Mouse (Mus musculus): ENCODE measurements around the gene Bicd1. TPM values are rescaled to one million over a fixed set of nuclear protein-coding genes. Genes with fewer than 3 reads are reported as not detected.
A peak's percentile ranks its signal among the peaks of the same experiment; 100 is the strongest.

Bicd1 gene
- polyA plus RNA-seq, 1 experiment from 2014 or later: 16.5 TPM

- H3K4me3 ChIP-seq (ENCODE audit: low read depth, low read length): peak overlapping the region; percentile 71
- peak overlapping the region; percentile 83 for H3K27ac ChIP-seq (ENCODE audit: low read depth, low read length)
- H3K36me3 ChIP-seq (ENCODE audit: control insufficient read depth, insufficient read depth, low read length): no peaks in the 10 kb centered on the region
- peak; percentile 51 for ATAC-seq (ENCODE audit: low FRiP score)
- WGBS: under 1% methylated on average over 11 of the region's 11 CpGs
- H3K4me1 ChIP-seq (ENCODE audit: control insufficient read depth, insufficient read depth, low read length): peaks cover 4% of the 10 kb centered on the region; the same call in 1 of the 2 replicates
- peak overlapping the region; percentile 81 for H3K4me2 ChIP-seq
- no peaks in the 10 kb centered on the region for H3K27me3 ChIP-seq (ENCODE audit: control insufficient read depth, insufficient read depth, low read length)
- DNase-seq (ENCODE audit: low spot score, missing footprints): peak; percentile 91
- peak overlapping the region; percentile 88 for H3K9ac ChIP-seq (ENCODE audit: low read length)
- H3K9me3 ChIP-seq (ENCODE audit: control insufficient read depth, low read length): no peaks in the 10 kb centered on the region
These were observed 655 bp downstream of the Bicd1 start for GRCm38 (mm10) chr6:149409341-149409740.

GRCm38 (mm10) chr6:149409845-149410244, 1.2 kb downstream of the Bicd1 start:
- WGBS: 14% methylated on average over 4 of the region's 4 CpGs
- H3K9ac ChIP-seq (ENCODE audit: low read length): peak overlapping the region; percentile 88
- H3K4me1 ChIP-seq (ENCODE audit: control insufficient read depth, insufficient read depth, low read length): peaks cover 4% of the 10 kb centered on the region; the same call in 1 of the 2 replicates
- H3K4me3 ChIP-seq (ENCODE audit: low read depth, low read length): peak overlapping the region; percentile 71
- no peaks in the 10 kb centered on the region for H3K36me3 ChIP-seq (ENCODE audit: control insufficient read depth, insufficient read depth, low read length)
- H3K9me3 ChIP-seq (ENCODE audit: control insufficient read depth, low read length): no peaks in the 10 kb centered on the region
- no peak overlapping the region for H3K27ac ChIP-seq (ENCODE audit: low read depth, low read length)
- peak; percentile 86 for DNase-seq (ENCODE audit: low spot score, missing footprints)
- peak overlapping the region; percentile 81 for H3K4me2 ChIP-seq
- H3K27me3 ChIP-seq (ENCODE audit: control insufficient read depth, insufficient read depth, low read length): no peaks in the 10 kb centered on the region
- ATAC-seq (ENCODE audit: low FRiP score): no peak

DNA sequence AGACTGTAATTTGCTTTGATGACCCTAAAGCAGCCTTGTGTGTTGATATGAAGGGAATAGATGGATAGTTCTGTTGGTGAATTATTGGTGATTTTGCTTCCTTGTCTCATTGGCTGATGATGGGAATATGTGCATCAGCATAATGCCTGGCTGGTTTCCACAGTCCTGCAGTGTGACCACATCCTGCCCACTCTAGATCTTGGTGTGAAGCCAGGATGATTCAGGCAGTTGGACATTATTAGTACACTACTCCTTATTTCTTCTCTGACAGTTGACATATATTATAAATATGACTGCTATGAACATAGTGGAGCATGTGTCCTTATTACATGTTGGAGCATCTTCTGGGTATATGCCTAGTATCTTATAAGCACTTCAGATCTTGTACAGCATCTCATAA, 4.6 kb downstream of the Bicd1 start:
- Histone ChIP-seq H3K9ac (ENCODE audit: low read length) (no peak overlapping the region), H3K4me3 (ENCODE audit: low read depth, low read length) (no peak overlapping the region), H3K27me3 (ENCODE audit: control insufficient read depth, insufficient read depth, low read length) (no peaks in the 10 kb centered on the region), H3K9me3 (ENCODE audit: control insufficient read depth, low read length) (no peaks in the 10 kb centered on the region), H3K27ac (ENCODE audit: low read depth, low read length) (no peak overlapping the region), H3K36me3 (ENCODE audit: control insufficient read depth, insufficient read depth, low read length) (no peaks in the 10 kb centered on the region), H3K4me2 (no peak overlapping the region), H3K4me1 (ENCODE audit: control insufficient read depth, insufficient read depth, low read length) (peaks cover 4% of the 10 kb centered on the region; the same call in 1 of the 2 replicates)
- no peak for ATAC-seq (ENCODE audit: low FRiP score)
- DNase-seq (ENCODE audit: low spot score, missing footprints): no peak

DNA sequence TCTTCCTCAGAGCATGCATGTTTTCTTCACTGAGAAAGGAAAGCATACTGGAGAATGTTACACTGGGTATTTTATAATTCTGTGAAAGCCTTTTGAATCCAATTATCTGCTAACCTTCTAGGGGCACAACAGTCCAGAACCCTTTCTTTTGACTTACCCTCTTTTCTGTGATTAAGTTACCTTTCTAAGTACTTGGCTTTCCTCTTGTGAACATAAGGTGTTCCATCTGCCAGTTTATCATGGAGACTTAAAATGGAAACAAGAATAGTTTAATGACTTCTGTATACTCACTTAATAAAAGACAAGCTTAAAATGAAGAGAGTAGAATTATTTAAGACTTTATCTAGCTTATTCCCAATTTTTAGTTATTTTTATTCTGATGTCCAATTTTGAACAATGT, 16.1 kb downstream of the Bicd1 start:
- DNase-seq (ENCODE audit: low spot score, missing footprints) (no peak), ATAC-seq (ENCODE audit: low FRiP score) (no peak)
- no peaks in the 10 kb centered on the region for H3K4me1 ChIP-seq (ENCODE audit: control insufficient read depth, insufficient read depth, low read length)
- no peak overlapping the region for H3K9ac ChIP-seq (ENCODE audit: low read length)
- no peak overlapping the region for H3K4me2 ChIP-seq
- no peaks in the 10 kb centered on the region for H3K9me3 ChIP-seq (ENCODE audit: control insufficient read depth, low read length)
- no peaks in the 10 kb centered on the region for H3K27me3 ChIP-seq (ENCODE audit: control insufficient read depth, insufficient read depth, low read length)
- no peak overlapping the region for H3K27ac ChIP-seq (ENCODE audit: low read depth, low read length)
- H3K36me3 ChIP-seq (ENCODE audit: control insufficient read depth, insufficient read depth, low read length): no peaks in the 10 kb centered on the region
- H3K4me3 ChIP-seq (ENCODE audit: low read depth, low read length): no peak overlapping the region

GRCm38 (mm10) chr6:149439140-149439539, 30.5 kb downstream of the Bicd1 start:
- H3K36me3 ChIP-seq (ENCODE audit: control insufficient read depth, insufficient read depth, low read length): no peaks in the 10 kb centered on the region
- H3K27ac ChIP-seq (ENCODE audit: low read depth, low read length): no peak overlapping the region
- 89% methylated on average over 1 of the region's 1 CpGs for WGBS
- DNase-seq (ENCODE audit: low spot score, missing footprints): no peak
- no peak overlapping the region for H3K4me3 ChIP-seq (ENCODE audit: low read depth, low read length)
- no peaks in the 10 kb centered on the region for H3K4me1 ChIP-seq (ENCODE audit: control insufficient read depth, insufficient read depth, low read length)
- H3K27me3 ChIP-seq (ENCODE audit: control insufficient read depth, insufficient read depth, low read length): no peaks in the 10 kb centered on the region
- no peaks in the 10 kb centered on the region for H3K9me3 ChIP-seq (ENCODE audit: control insufficient read depth, low read length)
- no peak overlapping the region for H3K4me2 ChIP-seq
- ATAC-seq (ENCODE audit: low FRiP score): no peak
- no peak overlapping the region for H3K9ac ChIP-seq (ENCODE audit: low read length)

DNA sequence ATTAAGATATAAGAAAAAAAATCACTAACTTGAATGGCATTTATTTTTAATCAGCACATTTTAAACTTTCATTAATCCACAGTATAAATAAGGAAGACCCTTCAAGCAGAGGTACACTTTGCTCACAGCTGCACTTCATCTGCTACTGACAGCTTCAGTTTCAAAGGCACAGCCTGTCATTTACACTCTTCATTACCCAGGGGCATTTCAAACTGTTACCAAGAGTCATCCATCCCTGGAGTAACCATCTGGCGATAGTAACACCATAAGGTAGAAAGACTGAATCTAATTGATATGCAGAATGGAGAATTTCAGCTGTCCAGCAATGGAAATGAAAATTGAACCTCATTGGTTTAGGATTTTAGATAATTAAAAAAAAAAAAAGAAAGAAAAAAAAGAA, 34.2 kb downstream of the Bicd1 start:
- H3K27me3 ChIP-seq (ENCODE audit: control insufficient read depth, insufficient read depth, low read length): no peaks in the 10 kb centered on the region
- H3K36me3 ChIP-seq (ENCODE audit: control insufficient read depth, insufficient read depth, low read length): no peaks in the 10 kb centered on the region
- no peak overlapping the region for H3K4me2 ChIP-seq
- WGBS: 68% methylated on average over 1 of the region's 1 CpGs
- DNase-seq (ENCODE audit: low spot score, missing footprints) (no peak), ATAC-seq (ENCODE audit: low FRiP score) (peak; percentile 73)
- no peak overlapping the region for H3K4me3 ChIP-seq (ENCODE audit: low read depth, low read length)
- H3K27ac ChIP-seq (ENCODE audit: low read depth, low read length): no peak overlapping the region
- H3K9me3 ChIP-seq (ENCODE audit: control insufficient read depth, low read length): no peaks in the 10 kb centered on the region
- no peak overlapping the region for H3K9ac ChIP-seq (ENCODE audit: low read length)
- no peaks in the 10 kb centered on the region for H3K4me1 ChIP-seq (ENCODE audit: control insufficient read depth, insufficient read depth, low read length)

GRCm38 (mm10) chr6:149445854-149446253, 37.2 kb downstream of the Bicd1 start:
- H3K9ac ChIP-seq (ENCODE audit: low read length): no peak overlapping the region
- no peaks in the 10 kb centered on the region for H3K36me3 ChIP-seq (ENCODE audit: control insufficient read depth, insufficient read depth, low read length)
- 87% methylated on average over 10 of the region's 10 CpGs for WGBS
- H3K4me1 ChIP-seq (ENCODE audit: control insufficient read depth, insufficient read depth, low read length): no peaks in the 10 kb centered on the region
- no peak overlapping the region for H3K27ac ChIP-seq (ENCODE audit: low read depth, low read length)
- ATAC-seq (ENCODE audit: low FRiP score) (peak; percentile 19; the same call in 1 of the 2 replicates), DNase-seq (ENCODE audit: low spot score, missing footprints) (no peak)
- H3K4me3 ChIP-seq (ENCODE audit: low read depth, low read length): no peak overlapping the region
- H3K9me3 ChIP-seq (ENCODE audit: control insufficient read depth, low read length): no peaks in the 10 kb centered on the region
- H3K27me3 ChIP-seq (ENCODE audit: control insufficient read depth, insufficient read depth, low read length): no peaks in the 10 kb centered on the region
- no peak overlapping the region for H3K4me2 ChIP-seq

GRCm38 (mm10) chr6:149457324-149457723, 48.6 kb downstream of the Bicd1 start:
- no peaks in the 10 kb centered on the region for H3K36me3 ChIP-seq (ENCODE audit: control insufficient read depth, insufficient read depth, low read length)
- H3K4me1 ChIP-seq (ENCODE audit: control insufficient read depth, insufficient read depth, low read length): no peaks in the 10 kb centered on the region
- H3K9me3 ChIP-seq (ENCODE audit: control insufficient read depth, low read length): no peaks in the 10 kb centered on the region
- no peak overlapping the region for H3K27ac ChIP-seq (ENCODE audit: low read depth, low read length)
- no peak for ATAC-seq (ENCODE audit: low FRiP score)
- H3K27me3 ChIP-seq (ENCODE audit: control insufficient read depth, insufficient read depth, low read length): no peaks in the 10 kb centered on the region
- no peak overlapping the region for H3K4me2 ChIP-seq
- H3K9ac ChIP-seq (ENCODE audit: low read length): no peak overlapping the region
- no peak overlapping the region for H3K4me3 ChIP-seq (ENCODE audit: low read depth, low read length)
- DNase-seq (ENCODE audit: low spot score, missing footprints): no peak

DNA sequence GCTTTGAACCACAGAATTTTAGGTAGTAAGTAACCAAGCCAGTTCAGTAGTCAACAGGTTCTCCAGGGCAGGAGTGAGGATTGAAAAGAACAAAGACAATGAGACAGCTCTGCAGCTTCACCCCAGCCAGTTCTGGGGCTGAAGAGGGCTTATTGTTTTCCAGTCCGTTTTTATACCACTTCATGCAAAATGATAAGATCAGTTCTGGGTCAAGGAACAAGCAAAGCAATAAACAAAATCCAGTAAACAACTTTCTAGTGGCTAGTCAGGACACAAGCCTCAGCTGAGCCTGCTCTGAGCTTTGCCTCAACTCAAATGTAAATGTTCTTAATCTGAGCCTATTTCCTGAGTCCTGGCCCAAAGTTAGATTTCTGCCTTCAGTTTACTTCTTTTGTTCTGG, 52.3 kb downstream of the Bicd1 start:
- no peak overlapping the region for H3K27ac ChIP-seq (ENCODE audit: low read depth, low read length)
- no peaks in the 10 kb centered on the region for H3K9me3 ChIP-seq (ENCODE audit: control insufficient read depth, low read length)
- H3K36me3 ChIP-seq (ENCODE audit: control insufficient read depth, insufficient read depth, low read length): no peaks in the 10 kb centered on the region
- H3K9ac ChIP-seq (ENCODE audit: low read length): no peak overlapping the region
- no peak for DNase-seq (ENCODE audit: low spot score, missing footprints)
- no peak overlapping the region for H3K4me2 ChIP-seq
- no peaks in the 10 kb centered on the region for H3K4me1 ChIP-seq (ENCODE audit: control insufficient read depth, insufficient read depth, low read length)
- H3K4me3 ChIP-seq (ENCODE audit: low read depth, low read length): no peak overlapping the region
- 0% methylated on average over 1 of the region's 1 CpGs for WGBS
- no peaks in the 10 kb centered on the region for H3K27me3 ChIP-seq (ENCODE audit: control insufficient read depth, insufficient read depth, low read length)
- no peak for ATAC-seq (ENCODE audit: low FRiP score)

DNA sequence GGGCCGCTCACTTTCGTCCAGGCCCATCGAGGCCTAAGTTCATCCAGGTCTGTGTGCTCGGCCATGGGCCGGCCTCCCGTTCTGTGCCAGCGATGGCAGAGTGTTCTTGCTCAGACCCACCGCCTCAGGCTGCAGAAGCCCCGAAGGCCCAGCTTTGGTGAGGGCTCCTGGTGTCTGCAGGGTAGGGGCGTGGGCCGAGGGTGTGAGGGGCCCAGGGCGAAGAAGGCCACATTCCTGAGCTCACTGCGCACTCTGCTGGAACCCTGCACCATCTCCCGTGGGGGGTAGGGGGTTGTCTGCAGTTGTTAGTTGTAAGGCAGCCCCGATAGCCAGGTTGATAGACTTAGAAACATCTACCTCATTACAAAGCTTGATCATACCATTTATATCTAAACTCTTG, 62.8 kb downstream of the Bicd1 start:
- no peaks in the 10 kb centered on the region for H3K4me1 ChIP-seq (ENCODE audit: control insufficient read depth, insufficient read depth, low read length)
- no peak overlapping the region for H3K9ac ChIP-seq (ENCODE audit: low read length)
- 80% methylated on average over 15 of the region's 15 CpGs for WGBS
- no peak overlapping the region for H3K27ac ChIP-seq (ENCODE audit: low read depth, low read length)
- no peaks in the 10 kb centered on the region for H3K27me3 ChIP-seq (ENCODE audit: control insufficient read depth, insufficient read depth, low read length)
- no peak overlapping the region for H3K4me2 ChIP-seq
- no peak for ATAC-seq (ENCODE audit: low FRiP score)
- H3K36me3 ChIP-seq (ENCODE audit: control insufficient read depth, insufficient read depth, low read length): no peaks in the 10 kb centered on the region
- H3K9me3 ChIP-seq (ENCODE audit: control insufficient read depth, low read length): no peaks in the 10 kb centered on the region
- no peak overlapping the region for H3K4me3 ChIP-seq (ENCODE audit: low read depth, low read length)
- no peak for DNase-seq (ENCODE audit: low spot score, missing footprints)
